Comparison of ENCODE assay signal across 18 mouse cellular contexts in the genomic region with DNA sequence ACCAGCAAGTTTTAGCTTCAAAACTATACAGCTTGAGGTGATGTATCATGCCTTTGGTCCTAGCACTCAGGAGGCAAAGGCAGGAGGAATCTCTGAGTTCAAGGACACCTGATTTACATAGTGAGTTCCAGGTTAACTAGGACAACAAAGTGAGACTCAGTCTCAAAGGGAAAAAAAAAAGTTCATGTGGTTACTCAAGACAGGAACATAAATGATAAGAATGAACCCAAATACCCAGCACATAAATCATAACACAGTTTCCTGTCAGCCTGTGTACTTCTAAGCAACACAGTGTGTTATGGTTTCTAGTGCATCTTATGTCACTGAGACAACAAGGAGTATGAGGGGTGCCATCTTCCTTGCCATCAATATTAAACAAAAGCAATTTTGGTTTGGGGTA.
"Had no signal": no experiment of that assay in that cellular context is flagged by ENCODE, and none has a peak within 500 bp of the region (broad histone marks: within the 10 kb centered on the region; RNA-seq: fewer than 3 reads in every experiment).

No protein-coding gene starts in this region.

- H3K9ac ChIP-seq: limb, embryonic 13.5 days; liver, embryonic 12.5 days; liver, embryonic 15.5 days; lung, embryonic 15.5 days; neural tube, embryonic 13.5 days had no signal

- H3K4me1 ChIP-seq: limb, embryonic 10.5 days; limb, embryonic 13.5 days; liver, embryonic 12.5 days; liver, embryonic 15.5 days; lung, embryonic 15.5 days; neural tube, embryonic 13.5 days had no signal

- H3K27ac ChIP-seq: kidney, postnatal 0 days; layer of hippocampus, adult 2 months; limb, embryonic 10.5 days; limb, embryonic 13.5 days; liver, embryonic 12.5 days; liver, embryonic 15.5 days; lung, embryonic 15.5 days; neural tube, embryonic 13.5 days had no signal

- DNase-seq: kidney, postnatal 25 days; layer of hippocampus, adult 9-11 months; liver; lung, adult 18-20 months; lung, postnatal 14 days; lung, postnatal 4 days; midbrain, embryonic 14.5 days; thymus, adult 18-20 months; thymus, postnatal 36 days had no signal

- H3K36me3 ChIP-seq: limb, embryonic 10.5 days; limb, embryonic 13.5 days; lung, embryonic 15.5 days; neural tube, embryonic 13.5 days had no signal

- H3K9me3 ChIP-seq: limb, embryonic 10.5 days; liver, embryonic 15.5 days; lung, embryonic 15.5 days had no signal

- H3K4me2 ChIP-seq: limb, embryonic 13.5 days; liver, embryonic 12.5 days; liver, embryonic 15.5 days; lung, embryonic 15.5 days; midbrain, embryonic 11.5 days; neural tube, embryonic 13.5 days had no signal

- H3K4me3 ChIP-seq: layer of hippocampus, adult 2 months; limb, embryonic 10.5 days; limb, embryonic 13.5 days; liver, embryonic 12.5 days; liver, embryonic 15.5 days; lung, embryonic 15.5 days; neural tube, embryonic 13.5 days had no signal

- ATAC-seq: liver, embryonic 12.5 days had no signal

- H3K27me3 ChIP-seq: limb, embryonic 13.5 days; liver, embryonic 12.5 days; liver, embryonic 15.5 days; lung, embryonic 15.5 days; neural tube, embryonic 13.5 days had no signal
